Mouse (Mus musculus): Measurements from ENCODE around the gene Rgr. TPM values are rescaled to one million over a fixed set of nuclear protein-coding genes. Genes with fewer than 3 reads are reported as not detected.

Rgr gene
- not detected in 2 replicates for polyA plus RNA-seq (2012; rRNA removed)

DNA sequence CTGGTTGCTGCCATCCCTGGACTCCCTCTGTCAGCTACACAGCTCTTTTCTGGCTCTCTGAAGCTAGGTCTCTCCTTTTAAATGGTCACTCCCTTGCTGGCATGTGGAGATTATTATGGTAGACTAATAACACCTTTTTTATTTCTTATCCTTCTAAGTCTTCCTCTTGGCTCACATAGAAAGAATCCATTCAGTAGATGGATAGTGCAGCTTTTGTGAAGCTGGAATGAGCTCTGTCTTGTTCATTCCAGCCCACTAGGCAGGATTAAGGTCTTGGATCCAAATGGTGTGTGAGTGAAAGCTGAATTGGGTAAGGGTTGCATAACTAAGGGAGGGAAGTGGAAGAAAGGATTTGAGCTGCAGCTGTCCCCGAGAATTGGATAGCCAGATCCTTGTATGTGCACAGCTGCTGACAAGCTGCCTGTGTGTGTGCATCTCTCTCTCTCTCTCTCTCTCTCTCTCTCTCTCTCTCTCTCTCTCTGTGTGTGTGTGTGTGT, at the start of gene Rgr:
Gene Rgr, minus strand, starts transcription at position 51 of the 497 bp plus-strand sequence.

DNA sequence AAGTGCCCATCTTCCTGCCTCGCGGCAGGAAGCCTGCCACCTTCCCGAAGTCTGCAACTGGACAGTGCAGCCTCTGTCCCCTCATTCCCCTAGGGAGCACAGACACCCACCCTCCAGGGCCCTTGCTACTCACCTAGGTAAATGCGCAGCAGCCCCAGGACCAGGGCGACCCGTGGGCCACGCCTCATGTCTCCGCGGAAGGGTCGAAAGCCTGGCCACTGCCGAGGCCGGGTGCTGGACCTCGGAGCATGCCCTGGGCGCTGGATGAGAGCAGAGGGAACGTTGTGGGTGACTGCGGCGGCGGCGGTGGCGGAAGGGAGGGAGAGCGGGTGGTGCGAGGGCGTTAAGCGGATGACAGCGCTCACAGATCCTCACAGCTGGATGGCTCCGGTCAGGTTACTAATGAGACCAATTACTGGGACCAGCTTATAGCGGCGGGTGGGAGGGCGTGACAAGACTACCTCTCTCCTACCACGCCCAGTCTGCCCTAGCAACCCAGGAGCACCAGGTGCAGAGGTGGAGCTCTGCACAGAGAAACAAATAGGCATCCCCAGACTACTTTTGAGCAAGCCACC, 49.3 kb upstream of the Rgr start, which contains the start of gene Cdhr1:
Gene Cdhr1, minus strand, starts transcription at position 392 of the 575 bp plus-strand sequence.

DNA sequence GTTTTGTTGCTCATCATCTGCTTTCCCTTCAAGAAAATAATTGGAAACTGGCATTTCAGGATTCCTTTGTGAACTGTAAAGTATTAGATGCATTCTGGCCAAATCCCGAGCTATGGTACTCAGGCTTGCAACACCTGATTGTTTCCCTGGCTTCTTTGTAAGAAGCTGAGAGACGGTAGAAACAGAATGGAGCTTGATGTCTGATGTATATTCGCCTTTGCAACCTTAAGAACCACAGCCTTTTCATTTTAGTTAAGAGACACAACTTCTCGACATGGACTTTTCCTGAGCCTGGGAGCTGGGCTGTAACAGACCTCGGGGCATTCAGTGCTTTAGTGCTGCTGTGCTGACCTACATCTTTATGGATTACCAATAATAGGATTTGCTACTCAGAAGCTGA, 18.9 kb upstream of the Rgr start, which contains the start of gene Lrit2:
Gene Lrit2, plus strand, starts transcription at position 301 of the 400 bp plus-strand sequence.

Other genes starting within 250 kb of the Rgr start
- 19.0 and 24.9 TPM in 2 replicates for gene Ccser2, start 80.2 kb downstream of the Rgr start, polyA plus RNA-seq (2012; rRNA removed)
- not detected in 2 replicates for gene Lrit1, start 5.9 kb upstream of the Rgr start, polyA plus RNA-seq (2012; rRNA removed)
- gene Lrit2, start 19.0 kb upstream of the Rgr start, polyA plus RNA-seq (2012; rRNA removed), result not detected in 2 replicates
- 0.03 and 0.07 TPM in 2 replicates for gene Cdhr1, start 49.4 kb upstream of the Rgr start, polyA plus RNA-seq (2012; rRNA removed)
- gene 2610528A11Rik, start 65.1 kb upstream of the Rgr start, polyA plus RNA-seq (2012; rRNA removed), result 0.77 TPM in 1 of 2 replicates, not detected in the other
- 75.7 and 105 TPM in 2 replicates for gene Ghitm, start 86.3 kb upstream of the Rgr start, polyA plus RNA-seq (2012; rRNA removed)

Measured in ovary, adult 2 months (tissue).